Comparison of ENCODE assay signal across 8 mouse cellular contexts in genomic region chr4:10859911-10860581, GRCm38 (mm10). TPM values are rescaled to one million over a fixed set of nuclear protein-coding genes. Genes with fewer than 3 reads are reported as not detected.
A peak's percentile ranks its signal among the peaks of the same experiment; 100 is the strongest.
DNase-seq lines count a peak whose midpoint lies in the region; ATAC-seq and TF ChIP-seq lines count a peak whose summit lies in the region.

No protein-coding gene starts in this region.

- H3K4me2 ChIP-seq in lung, postnatal 0 days (replicated peaks; ENCODE audit: low read depth, low read length): no peak overlapping the region
- peak overlapping the region; percentile 37; the same call in 1 of the 2 replicates for H3K4me2 ChIP-seq in stomach, embryonic 16.5 days (ENCODE audit: low read depth, low read length)

- ATAC-seq in CD4-positive, CD25-positive, alpha-beta regulatory T cell, adult 4 months: no peak
- peak; percentile 81 for ATAC-seq in lung, postnatal 0 days
- no peak for ATAC-seq in stomach, embryonic 16.5 days (ENCODE audit: insufficient read depth, low FRiP score)
- no peak for ATAC-seq in activated CD4-positive, CD25-positive, alpha-beta regulatory T cell, adult 4 months

- no peak overlapping the region for H3K9ac ChIP-seq in lung, postnatal 0 days (replicated peaks; ENCODE audit: low read depth)
- H3K9ac ChIP-seq in stomach, embryonic 16.5 days (ENCODE audit: low read length): no peak overlapping the region

- H3K27me3 ChIP-seq in lung, postnatal 0 days (replicated peaks; ENCODE audit: insufficient read depth, low read length): no peaks in the 10 kb centered on the region
- no peaks in the 10 kb centered on the region for H3K27me3 ChIP-seq in stomach, embryonic 16.5 days (ENCODE audit: control insufficient read depth, insufficient read depth, low read length)

- TF ChIP-seq CTCF in lung, postnatal 0 days (IDR thresholded peaks at IDR 0.05): peak; percentile 31

- H3K4me3 ChIP-seq in lung, postnatal 0 days (ENCODE audit: low read depth, low read length): no peak overlapping the region
- H3K4me3 ChIP-seq in stomach, embryonic 16.5 days (replicated peaks; ENCODE audit: low read length): no peak overlapping the region

- peak; percentile 18 for DNase-seq in CD4-positive, CD25-positive, alpha-beta regulatory T cell, adult 2 months (ENCODE audit: low read depth, low spot score)
- peak; percentile 43 for DNase-seq in lung, postnatal 0 days (ENCODE audit: low spot score)
- DNase-seq in lung, postnatal 14 days: no peak
- DNase-seq in frontal cortex, postnatal 36 days (ENCODE audit: low spot score in 2 of 2): peak; percentile 31 to 47
- DNase-seq in left cerebral cortex, postnatal 4 days: peak; percentile 21

- no peaks in the 10 kb centered on the region for H3K4me1 ChIP-seq in lung, postnatal 0 days (ENCODE audit: insufficient read depth, low read depth, low read length)
- peaks cover 8% of the 10 kb centered on the region; the same call in 1 of the 2 replicates for H3K4me1 ChIP-seq in stomach, embryonic 16.5 days (ENCODE audit: control insufficient read depth, insufficient read depth, low read length)

- TF ChIP-seq EP300 in lung, postnatal 0 days (IDR thresholded peaks at IDR 0.05): no peak

- H3K27ac ChIP-seq in lung, postnatal 0 days (ENCODE audit: low read length): no peak overlapping the region
- H3K27ac ChIP-seq in stomach, embryonic 16.5 days (ENCODE audit: low read length): no peak overlapping the region

- intact Hi-C loops in left cerebral cortex, postnatal 4 days (cut with DNase I): no loop called here

- no peaks in the 10 kb centered on the region for H3K36me3 ChIP-seq in lung, postnatal 0 days (ENCODE audit: insufficient read depth, low read length)
- H3K36me3 ChIP-seq in stomach, embryonic 16.5 days (ENCODE audit: control insufficient read depth, insufficient read depth, low read length): no peaks in the 10 kb centered on the region

- H3K9me3 ChIP-seq in lung, postnatal 0 days (ENCODE audit: low read length): no peaks in the 10 kb centered on the region
- no peaks in the 10 kb centered on the region for H3K9me3 ChIP-seq in stomach, embryonic 16.5 days (replicated peaks; ENCODE audit: control insufficient read depth, low read length)

- 29% methylated on average over 10 of the region's 12 CpGs for WGBS in lung, postnatal 0 days
- WGBS in stomach, embryonic 16.5 days: 40% methylated on average over 11 of the region's 12 CpGs

RNA-seq across cellular contexts. Expression of gene 2610301B20Rik, which starts 14.3 kb away (rescaled TPM):
- 1 to 10 TPM; 6.6 to 8.0 TPM for polyA plus RNA-seq in CD4-positive, CD25-positive, alpha-beta regulatory T cell, adult 4 months (2017; shearing (Covaris generic))
- 25.8 and 28.3 TPM in 2 replicates for polyA plus RNA-seq in lung, postnatal 0 days (2015; fragmentation: Nextera tagmentation; extraction: Ambion mirVana)
- total RNA-seq in left cerebral cortex, postnatal 4 days (2021): 10 to 100 TPM; 18.4 to 21.0 TPM
- 26.8 and 27.0 TPM in 2 replicates for polyA plus RNA-seq in stomach, embryonic 16.5 days (2015; fragmentation: Nextera tagmentation; extraction: Ambion mirVana)
- 10 to 100 TPM in 1 of 2 experiments, 1 to 10 TPM in 1; 9.6 to 10.4 TPM for polyA plus RNA-seq in activated CD4-positive, CD25-positive, alpha-beta regulatory T cell, adult 4 months (2017; shearing (Covaris generic))
